Mouse (Mus musculus) thymus, adult 2 months (tissue): ENCODE results near the gene AY761184. TPM values are rescaled to one million over a fixed set of nuclear protein-coding genes. Genes with fewer than 3 reads are reported as not detected.
"Not testable (repeated sequence)": the region's sequence is repeated elsewhere in the genome, so short reads cannot be mapped to it uniquely, and the experiment has no call there.

Source experiments
- DNase-seq: peaks from one replicate; pipeline ENCODE4 v3.0.0; 2021
- H3K27ac ChIP-seq: fragments of 200-500 bp; 2 replicates; pipeline ENCODE4 v1.5.1; 2012; ENCODE audit warnings: low read length, control low read depth; ENCODE audit not compliant: control insufficient read depth, insufficient read depth
- H3K27me3 ChIP-seq: fragments of 200-500 bp; 2 replicates; pipeline ENCODE4 v1.6.1; 2012; ENCODE audit warnings: mild to moderate bottlenecking, low read length, moderate library complexity, mixed read lengths; ENCODE audit not compliant: control insufficient read depth, insufficient read depth
- H3K36me3 ChIP-seq: fragments of 200-500 bp; 2 replicates; pipeline ENCODE4 v1.6.1; 2012; ENCODE audit warnings: mild to moderate bottlenecking, low read length, moderate library complexity; ENCODE audit not compliant: control insufficient read depth, insufficient read depth
- H3K4me1 ChIP-seq: fragments of 200-500 bp; replicated peaks from 2 replicates; pipeline ENCODE4 v1.6.1; 2012; ENCODE audit warnings: low read length; ENCODE audit not compliant: control insufficient read depth, insufficient read depth
- H3K4me3 ChIP-seq: fragments of 200-500 bp; 2 replicates; pipeline ENCODE4 v1.5.1; 2012; ENCODE audit warnings: mild to moderate bottlenecking, low read length, control low read depth, moderate library complexity; ENCODE audit not compliant: control insufficient read depth, insufficient read depth
- WGBS: fragments of 180-500 bp; shearing (Covaris S2); methylation state at CpG from one replicate; pipeline ENCODE4 v1.1.7; 2018; 5-methylcytosine and 5-hydroxymethylcytosine counted together
- polyA plus RNA-seq: library from polyadenylated mRNA; depleted of rRNA; stranded (reverse); fragments of >200 nt; gene quantifications from 2 replicates; pipeline ENCODE4 v1.2.3, GENCODE M21; 2012; rRNA removed

AY761184 gene
- 0.36 TPM in 1 of 2 replicates, not detected in the other for polyA plus RNA-seq

DNA sequence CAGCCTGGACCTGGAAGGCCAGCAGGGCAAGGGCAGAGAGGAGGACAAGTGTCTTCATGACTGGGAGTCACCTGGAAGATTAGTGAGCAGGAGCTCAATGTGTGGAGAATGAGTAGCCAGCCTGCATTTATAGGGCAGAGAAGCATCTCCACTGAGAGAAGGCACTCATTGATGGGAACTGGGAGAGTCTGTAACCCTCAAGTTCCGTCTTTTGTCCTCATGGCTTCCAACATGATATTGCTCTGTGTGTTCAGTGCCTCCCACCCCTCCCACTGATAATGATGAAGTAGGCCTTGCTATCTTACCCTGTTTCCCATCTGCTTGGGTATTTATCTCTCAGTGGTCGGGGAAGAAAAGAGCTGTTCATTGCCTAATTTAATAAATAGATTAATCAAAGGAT is at the start of gene AY761184:
TSS of gene AY761184 (minus strand) at position 101 of the 400 bp plus-strand sequence.
- H3K36me3 ChIP-seq, H3K4me3 ChIP-seq, H3K27me3 ChIP-seq, H3K4me1 ChIP-seq, H3K27ac ChIP-seq, DNase-seq: not testable (repeated sequence)
- WGBS, result 83% methylated on average over 2 of the region's 2 CpGs

DNA sequence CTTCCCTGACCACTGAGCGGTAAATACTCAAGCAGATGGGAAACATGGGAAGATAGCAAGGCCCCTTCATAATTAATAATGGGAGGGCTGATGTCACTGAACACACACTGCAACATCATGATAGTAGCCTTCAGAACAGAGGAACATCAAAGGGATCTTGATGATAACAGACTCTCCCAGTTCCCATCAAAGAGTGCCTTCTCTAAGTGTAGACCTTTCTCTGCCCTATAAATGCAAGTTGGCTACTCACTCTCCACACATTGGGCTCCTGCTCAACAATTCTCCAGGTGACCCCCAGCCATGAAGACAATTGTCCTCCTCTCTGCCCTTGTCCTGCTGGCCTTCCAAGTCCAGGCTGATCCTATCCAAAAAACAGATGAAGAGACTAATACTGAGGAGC is 37.9 kb downstream of the AY761184 start, which contains the start of gene Defa34:
TSS of gene Defa34 (plus strand) at position 301 of the 400 bp plus-strand sequence.
- H3K4me1 ChIP-seq, DNase-seq, H3K27ac ChIP-seq, H3K36me3 ChIP-seq, H3K27me3 ChIP-seq, H3K4me3 ChIP-seq: not testable (repeated sequence)
- 100% methylated on average over 1 of the region's 1 CpGs for WGBS

DNA sequence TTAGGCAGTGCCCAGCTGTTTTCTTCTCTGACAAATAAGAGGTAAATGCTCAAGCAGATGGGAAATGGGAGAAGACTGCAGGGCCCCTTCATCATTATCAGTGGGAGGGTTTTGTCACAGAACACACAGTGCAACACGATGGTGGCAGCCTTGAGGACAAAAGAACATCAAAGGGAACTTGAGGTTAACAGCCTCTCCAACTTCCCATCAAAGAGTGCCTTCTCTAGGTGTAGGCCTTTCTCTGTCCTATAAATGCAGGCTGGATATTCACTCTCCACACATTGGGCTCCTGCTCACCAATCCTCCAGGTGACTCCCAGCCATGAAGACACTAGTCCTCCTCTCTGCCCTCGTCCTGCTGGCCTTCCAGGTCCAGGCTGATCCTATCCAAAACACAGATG is 48.0 kb downstream of the AY761184 start, which contains the start of gene Defa17:
TSS of gene Defa17 (plus strand) at position 301 of the 400 bp plus-strand sequence.
- WGBS, result no CpG with 5 or more reads among the region's 2 CpGs
- not testable (repeated sequence) for DNase-seq, H3K27me3 ChIP-seq, H3K4me1 ChIP-seq, H3K27ac ChIP-seq, H3K4me3 ChIP-seq, H3K36me3 ChIP-seq

Other genes with a start within 250 kb of the AY761184 start
- gene Gm7849, start 247.1 kb downstream of the AY761184 start, polyA plus RNA-seq, result 0.39 TPM in 1 of 2 replicates, not detected in the other
- gene Defa20, start 194.4 kb downstream of the AY761184 start, polyA plus RNA-seq, result not detected in 2 replicates
- gene Defa32, start 174.6 kb downstream of the AY761184 start, polyA plus RNA-seq, result not detected in 2 replicates
- not detected in 2 replicates for gene Defa37, start 138.3 kb downstream of the AY761184 start, polyA plus RNA-seq
- gene Defa28, start 120.6 kb downstream of the AY761184 start, polyA plus RNA-seq, result not detected in 2 replicates
- not detected in 2 replicates for gene Gm7861, start 109.1 kb downstream of the AY761184 start, polyA plus RNA-seq
- not detected in 2 replicates for gene Defa26, start 85.5 kb downstream of the AY761184 start, polyA plus RNA-seq
- gene Defa17, start 47.9 kb downstream of the AY761184 start, polyA plus RNA-seq, result not detected in 2 replicates
- not detected in 2 replicates for gene Defa34, start 37.8 kb downstream of the AY761184 start, polyA plus RNA-seq
- 0.50 and 0.77 TPM in 2 replicates for gene Defa24, start 30.8 kb upstream of the AY761184 start, polyA plus RNA-seq
- gene Defb50, start 119.9 kb upstream of the AY761184 start, polyA plus RNA-seq, result not detected in 2 replicates
- gene Defb2, start 136.3 kb upstream of the AY761184 start, polyA plus RNA-seq, result not detected in 2 replicates
- gene Defb10, start 155.3 kb upstream of the AY761184 start, polyA plus RNA-seq, result not detected in 2 replicates
- gene Defb9, start 181.8 kb upstream of the AY761184 start, polyA plus RNA-seq, result not detected in 2 replicates
- gene Defb11, start 202.8 kb upstream of the AY761184 start, polyA plus RNA-seq, result not detected in 2 replicates
- gene Defb15, start 229.1 kb upstream of the AY761184 start, polyA plus RNA-seq, result not detected in 2 replicates
- gene Defb35, start 234.7 kb upstream of the AY761184 start, polyA plus RNA-seq, result not detected in 2 replicates
- not detected in 2 replicates for gene Defb13, start 243.1 kb upstream of the AY761184 start, polyA plus RNA-seq